Mouse (Mus musculus) adrenal gland, adult (tissue): ENCODE results near the gene Xylb.

Experiments
- DNase-seq, 2 experiments: peaks; one replicate each; pipeline ENCODE4 v3.0.0; 2022 to 2023; ENCODE audit warnings: low spot score in 1 of 2; ENCODE audit not compliant: inconsistent age in 2 of 2

The Xylb gene

DNA sequence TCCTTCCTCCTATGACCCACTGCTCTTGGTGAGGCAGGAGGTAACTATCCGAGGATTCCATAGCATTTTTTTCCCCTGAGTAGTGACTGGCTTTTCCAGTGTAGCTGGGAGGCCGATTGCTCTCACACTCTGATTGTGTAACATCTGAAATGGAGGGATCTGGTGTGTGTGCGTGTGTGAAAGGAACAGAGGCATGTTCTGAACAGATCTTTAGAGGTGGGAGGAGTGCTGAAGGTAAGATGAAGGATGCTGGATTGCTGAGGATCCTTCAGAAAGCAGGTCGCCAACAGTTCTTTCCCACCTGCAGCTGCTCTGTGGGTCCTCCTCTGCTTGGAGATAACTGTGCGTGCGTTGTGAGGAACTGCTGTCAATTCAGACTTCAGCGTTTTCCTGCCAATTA, 44.2 kb downstream of the Xylb start:
- DNase-seq: no peak

DNA sequence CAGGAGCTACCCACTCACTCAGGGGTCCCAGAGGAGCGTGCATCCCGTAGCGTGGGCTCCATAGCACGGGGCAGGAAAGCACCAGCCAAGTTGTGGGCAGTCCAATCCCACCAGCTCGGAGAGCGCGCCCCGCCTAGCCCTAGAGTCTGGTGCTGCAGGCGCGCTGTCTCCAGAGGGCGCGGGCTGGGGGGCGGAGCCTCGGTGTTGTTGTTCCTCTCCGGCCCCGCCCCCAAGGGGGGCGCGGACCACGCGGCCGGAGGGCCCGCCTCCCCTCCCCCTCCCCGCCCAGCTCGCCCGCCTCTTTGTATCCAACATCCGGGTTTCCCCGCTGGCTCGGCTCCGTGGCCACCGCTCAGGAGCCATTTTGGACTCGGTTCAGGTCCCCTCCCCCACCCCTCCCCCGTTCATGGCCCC, 44.6 kb downstream of the Xylb start, which contains the start of gene Acvr2b:
TSS of gene Acvr2b (plus strand) at position 318 of the 414 bp plus-strand sequence.
- DNase-seq: peak; percentile 95 to 97

DNA sequence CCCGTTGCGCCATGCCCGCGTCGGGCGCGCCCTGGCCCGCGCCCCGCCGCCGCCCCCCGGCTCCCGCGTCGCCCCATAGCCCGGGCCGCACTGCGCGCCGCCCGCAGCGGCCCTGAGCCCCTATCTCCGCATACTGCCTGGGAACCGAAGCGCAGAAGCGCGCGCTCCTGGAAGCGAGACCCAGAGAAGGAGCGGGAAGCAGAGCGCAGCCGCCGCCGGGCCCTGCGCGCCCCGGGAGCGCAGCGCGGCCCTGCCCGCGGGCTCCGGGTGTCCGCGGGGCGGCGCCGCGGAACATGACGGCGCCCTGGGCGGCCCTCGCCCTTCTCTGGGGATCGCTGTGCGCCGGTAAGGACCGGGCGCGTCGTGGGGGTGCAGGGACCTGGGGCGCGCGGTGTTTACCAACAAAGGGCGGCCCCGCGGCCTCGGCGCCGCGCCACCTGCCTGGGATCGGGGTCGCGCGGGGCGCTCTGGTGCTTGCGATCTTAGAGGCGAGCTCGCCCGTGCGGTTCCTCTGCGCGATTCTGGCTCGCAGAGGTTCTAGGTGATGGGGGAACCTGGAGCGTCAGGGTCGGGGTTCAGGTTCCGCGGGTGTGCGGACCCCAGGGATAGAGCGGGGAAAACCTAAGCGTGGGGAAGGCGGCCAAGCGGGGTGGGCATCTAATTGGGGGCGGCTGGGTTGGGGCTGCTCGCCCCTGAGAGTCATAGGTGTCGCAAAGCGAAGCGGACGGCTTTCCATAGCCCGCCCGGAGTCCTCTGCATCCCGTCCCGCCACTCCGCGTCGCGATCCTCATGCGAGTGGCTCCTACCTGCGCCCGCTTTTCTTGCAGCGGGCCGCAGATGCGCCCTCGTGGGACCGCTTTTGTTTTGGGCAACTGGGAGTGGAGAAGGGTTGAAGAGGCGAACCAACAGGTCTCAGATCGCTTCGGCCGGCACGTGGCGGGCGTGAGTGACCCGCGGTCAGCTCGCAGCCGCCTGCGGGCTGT, 45.4 kb downstream of the Xylb start:
- peak; percentile 67 to 90 for DNase-seq

DNA sequence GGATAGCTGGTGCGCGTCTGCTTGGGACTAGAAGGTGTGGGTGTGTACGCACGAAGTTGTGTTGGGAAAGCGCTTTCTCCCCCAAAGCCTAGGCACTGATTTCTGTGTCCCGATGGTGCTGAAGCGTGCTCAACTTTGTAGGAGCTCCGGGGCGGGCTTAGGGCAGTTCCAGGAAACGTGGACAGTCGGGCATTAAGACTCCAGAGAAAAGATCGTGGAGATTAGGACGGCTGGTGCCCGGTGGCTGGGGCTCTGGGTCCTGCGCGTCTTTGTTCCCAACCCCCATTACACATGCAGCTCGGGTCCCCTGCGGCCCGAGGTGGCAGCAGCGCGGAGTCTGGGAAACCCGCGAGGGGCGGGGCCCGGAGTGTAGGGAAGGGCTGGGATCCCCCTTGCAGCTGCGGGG, 46.1 kb downstream of the Xylb start:
- DNase-seq: peak; percentile 56 to 78

DNA sequence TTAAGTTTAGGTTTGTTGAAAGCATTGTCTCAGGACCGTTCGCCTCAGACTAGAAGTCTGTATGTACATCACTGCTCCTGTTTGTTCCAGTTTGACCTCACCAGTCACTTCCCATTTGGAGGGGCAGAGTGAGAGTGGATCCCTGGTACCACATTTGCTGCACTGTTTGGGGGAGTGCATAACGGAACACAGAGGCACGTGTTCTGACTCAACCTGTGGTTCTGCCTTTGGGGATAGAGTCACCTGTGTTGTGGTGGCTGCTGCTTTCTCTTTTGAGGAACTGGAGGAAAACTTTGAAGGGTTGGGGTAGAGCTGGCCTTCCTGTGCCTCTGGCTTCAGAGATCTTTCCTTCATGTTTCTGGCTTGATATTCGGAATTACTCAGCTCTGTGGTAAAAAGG, 46.9 kb downstream of the Xylb start:
- no peak for DNase-seq

DNA sequence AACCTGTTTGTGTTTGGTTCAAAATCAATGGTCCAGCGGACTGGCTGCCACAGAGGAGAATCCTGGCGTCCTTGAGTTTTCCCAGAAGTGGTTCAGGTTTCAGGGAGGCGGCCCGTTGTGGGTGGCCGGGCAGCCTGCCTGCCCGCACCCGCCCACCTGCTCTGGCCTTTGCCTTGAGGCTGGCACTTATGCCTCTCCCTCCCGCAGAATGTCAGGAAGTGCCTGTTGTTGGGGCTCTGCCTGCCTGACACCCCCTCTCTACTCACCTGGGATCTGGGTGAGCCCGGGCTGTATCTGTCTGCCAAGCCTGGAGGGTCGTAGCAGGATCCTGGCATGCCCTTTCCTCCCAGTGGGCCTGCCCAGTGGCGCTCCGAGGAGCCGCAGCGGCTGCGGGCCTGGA, 50.7 kb downstream of the Xylb start:
- peak in 1 of 2 experiments; percentile 58 for DNase-seq

DNA sequence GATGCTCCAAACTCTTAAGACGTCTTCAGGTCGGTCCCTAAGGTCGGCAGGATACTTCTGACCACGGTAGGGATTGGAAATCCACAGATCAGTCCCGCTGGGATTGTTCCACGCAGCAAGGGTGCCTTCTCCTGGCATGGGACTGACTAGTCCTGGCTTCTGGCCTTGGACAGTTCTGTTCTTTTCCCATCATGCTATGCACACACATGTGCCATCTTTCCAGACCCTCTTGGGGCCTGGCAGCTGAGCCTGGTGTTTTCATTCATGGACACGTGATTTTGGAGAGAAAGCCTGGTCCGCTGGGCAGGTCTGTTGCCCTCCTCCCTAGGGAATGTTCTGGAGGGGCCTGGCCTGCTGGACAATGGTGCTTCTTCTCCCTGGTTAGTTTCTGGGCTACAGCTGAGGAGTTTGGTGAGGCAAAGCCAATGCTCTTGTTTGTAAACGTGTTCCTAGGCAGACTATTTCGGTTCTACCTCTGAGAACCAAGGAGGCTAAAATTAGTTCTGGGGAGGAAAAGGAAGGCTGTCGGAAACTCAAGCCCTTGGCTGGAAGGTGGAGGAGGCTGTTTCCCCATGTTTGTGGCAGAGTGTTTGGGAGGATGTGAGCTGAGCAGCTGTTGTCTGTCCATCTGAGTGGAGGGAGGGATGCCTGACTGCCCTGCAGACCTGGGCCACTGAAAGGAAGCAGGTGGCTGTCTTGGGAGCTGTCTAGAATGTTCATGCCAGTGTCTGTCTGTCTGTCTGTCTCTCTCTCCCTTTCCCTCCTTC, 51.9 kb downstream of the Xylb start:
- DNase-seq: no peak

DNA sequence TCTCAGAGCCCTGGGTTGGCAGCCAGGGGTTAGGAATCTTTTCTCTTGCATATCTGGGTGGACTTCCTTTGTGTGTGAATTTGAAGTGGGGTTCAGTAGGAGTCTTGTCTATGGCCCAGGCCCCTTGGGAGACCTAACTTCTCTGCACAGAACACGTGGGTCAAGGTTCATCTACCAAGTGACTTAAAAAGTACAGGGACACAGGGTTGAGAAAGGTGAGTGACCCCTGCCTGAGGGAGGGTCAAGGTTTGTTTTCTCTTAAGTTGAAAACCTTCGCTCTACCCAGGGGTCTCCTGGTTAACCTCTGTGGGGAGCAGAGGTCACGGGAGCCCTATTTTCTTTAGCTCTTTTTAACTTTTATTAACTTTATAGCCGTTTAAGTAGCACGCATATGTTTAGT, 52.7 kb downstream of the Xylb start:
- DNase-seq: no peak

DNA sequence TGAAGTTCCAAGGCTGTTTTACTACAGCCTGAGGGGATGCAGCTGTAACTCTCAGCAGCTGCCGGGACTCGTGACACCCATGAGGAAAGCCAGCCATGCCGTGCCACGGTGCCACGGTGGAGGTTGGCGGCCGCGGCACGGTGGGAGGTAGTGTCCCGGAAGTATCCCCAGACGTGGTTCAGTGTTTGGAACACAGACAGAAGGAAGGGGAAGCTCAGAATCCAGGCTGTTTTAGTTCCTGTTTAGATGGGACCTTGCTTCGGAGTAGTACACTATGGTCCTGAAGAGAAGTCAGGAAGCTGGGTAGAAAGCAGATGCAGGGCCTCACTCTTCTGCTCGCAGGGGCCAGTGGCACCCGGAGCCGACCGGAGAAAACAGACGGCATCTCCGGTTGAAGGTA, 60.8 kb downstream of the Xylb start:
- no peak for DNase-seq

DNA sequence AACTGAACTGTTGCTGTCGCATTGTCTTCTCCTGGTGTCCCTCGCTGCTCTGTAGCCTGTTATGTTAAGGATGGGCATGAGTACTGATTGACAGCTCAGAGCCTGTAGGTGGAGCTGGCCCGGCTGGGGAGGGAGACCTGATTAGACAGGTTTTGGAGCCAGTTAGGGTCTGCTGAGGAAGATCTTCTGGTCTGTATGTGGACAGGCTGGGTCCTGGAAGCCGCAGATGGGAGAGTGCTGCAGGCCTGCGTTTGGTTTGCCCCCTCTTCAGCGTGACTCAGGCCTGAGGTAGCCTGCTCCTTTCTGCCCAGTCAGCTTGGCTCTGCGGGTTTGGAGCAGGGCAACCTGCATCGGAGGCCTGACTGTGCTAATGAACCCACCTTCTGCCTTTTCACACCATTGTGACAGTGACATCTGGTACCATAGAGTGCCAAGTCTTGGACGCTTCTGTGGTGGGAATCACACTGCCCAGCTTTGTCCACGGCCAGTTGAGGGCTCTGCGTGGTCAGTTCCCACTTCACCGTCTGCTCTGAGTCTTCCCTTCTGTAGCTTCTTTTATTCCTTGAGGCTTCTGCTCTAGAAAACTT, 62.8 kb downstream of the Xylb start:
- no peak for DNase-seq

DNA sequence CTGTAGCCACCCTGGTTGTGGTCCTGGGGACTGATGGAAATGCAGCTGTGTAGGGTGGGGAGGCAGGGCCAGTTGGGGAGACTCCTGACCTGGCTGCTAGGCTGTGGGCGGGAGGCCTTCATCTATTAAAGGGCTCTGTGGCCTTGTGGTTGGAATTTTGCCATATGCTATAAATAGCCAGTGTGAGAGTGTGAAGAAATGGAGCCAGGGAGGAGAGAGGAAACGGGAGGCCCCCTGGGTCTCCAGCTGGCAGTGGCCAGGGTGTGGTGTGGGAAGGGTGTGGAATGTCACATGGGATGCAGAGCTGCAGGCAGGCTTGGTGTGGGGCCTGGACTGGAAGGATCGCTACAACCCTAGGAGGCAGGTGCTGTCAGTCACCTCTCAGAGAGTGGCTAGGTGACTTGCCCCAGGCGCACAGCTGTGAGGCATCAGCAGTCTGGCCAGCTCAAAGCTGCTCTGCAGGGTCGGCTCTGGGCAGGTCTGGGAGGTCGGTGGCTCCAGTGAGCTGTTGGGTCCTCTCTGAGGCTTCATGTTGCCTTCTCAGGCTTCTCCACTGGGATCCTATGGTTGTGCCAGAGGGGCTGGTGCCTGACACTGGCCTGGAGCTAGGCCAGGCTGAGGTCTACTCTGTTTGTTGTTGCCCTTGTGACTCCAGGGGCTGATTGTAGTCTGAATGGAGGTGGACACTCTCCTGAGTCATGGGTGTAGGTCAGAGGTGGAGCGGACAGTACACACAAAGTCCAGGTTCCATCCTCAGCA, 68.2 kb downstream of the Xylb start:
- peak; percentile 36 to 80 for DNase-seq

DNA sequence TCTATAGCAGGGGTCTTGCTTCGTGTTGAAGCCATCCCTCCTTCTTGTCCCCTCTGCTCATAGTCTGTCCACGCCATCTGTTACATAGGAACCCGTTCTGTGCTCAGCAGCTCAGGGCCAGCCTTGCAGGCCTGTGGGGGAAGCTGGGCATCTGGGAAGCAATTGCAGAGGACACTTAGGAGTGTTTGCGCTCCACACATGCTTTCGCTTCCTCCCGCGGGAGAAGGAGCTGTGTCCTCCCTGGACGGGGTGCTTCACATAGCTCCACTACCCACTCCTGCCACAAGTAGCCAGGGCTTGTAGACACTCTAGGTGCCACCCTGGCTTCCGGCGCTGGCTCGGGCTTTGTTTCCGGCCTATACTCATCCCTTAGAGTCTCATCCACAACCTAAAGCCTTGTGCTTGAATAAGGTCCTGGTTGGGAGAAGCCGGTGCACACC, 68.8 kb downstream of the Xylb start:
- DNase-seq: no peak

DNA sequence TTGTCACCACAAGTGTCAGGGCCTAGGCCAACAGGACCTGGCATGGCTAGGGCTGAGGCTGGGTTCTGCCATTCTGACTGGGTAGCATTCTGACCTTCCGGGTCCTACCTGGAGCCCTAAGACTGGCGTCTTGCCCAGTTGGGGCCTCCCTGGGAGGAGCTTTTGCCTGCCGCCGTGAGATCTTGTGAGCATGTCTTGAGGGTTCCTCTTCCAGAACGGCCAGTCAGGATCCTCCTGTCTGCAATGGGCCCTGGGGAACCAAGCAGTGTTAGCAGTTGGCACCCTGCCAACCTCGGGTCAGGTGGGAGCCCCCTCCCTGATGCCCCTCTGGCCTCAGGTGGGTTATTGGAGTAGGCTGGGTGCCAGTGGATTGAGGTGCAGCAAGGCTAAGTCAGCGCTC, 69.3 kb downstream of the Xylb start:
- DNase-seq: no peak

DNA sequence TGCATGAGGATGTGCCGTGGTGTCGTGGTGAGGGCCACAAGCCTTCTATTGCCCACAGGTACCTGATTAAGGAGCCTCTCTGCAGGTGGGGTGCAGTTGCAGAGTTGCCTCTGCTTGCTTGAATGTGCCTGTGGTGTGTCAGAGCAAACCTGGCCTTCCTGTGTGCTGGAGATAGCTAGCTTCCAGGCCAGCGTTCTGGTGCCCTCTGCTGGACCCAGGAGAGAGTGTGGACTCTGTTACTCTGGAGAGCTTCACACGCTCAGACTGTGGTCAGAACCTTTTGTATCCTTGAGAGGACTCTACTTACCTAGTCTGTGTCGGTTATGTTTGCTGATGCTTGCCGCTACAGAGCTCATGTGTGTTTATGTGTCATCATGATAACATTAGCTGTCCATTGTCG, 73.1 kb downstream of the Xylb start:
- peak; percentile 77 to 92 for DNase-seq

DNA sequence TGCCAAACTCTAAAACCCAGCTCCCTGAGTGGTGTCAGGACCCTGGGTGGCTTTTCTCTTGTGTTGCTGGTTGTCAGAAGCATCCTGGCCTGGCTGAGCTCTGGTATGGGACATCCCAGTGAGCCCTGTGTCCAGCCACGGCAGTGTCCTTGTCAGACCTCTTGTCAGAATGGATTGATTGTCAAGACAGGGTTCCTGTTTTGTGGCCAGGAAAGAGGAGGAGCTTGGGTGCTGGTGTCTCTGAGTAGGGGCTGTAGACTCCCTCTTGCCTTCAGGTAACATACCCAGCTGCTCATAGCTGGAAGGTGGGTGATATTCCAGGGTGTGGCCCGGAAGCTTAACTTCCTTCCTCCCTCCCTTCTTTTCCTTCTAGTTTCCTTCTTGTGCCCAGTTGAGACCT, 78.7 kb downstream of the Xylb start:
- no peak for DNase-seq

DNA sequence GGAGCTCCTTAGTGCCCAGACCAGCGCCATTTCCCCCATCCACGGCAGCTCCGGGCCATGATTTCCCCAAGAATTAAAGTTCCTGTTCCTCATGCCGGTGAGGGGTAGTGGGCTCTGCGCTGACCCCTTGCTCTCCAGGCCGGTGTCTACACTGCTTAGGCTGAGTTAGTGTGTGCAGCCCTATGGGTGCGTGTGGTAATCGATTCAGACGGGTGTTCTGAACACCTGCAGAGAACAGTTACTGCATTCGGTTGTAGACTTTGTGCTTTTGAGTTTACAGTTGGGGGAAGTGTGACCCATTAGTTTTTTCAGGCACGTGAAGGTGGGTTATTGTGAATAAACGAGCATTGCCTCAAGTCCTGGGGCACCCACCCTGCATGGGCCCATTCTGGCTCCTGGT, 80.9 kb downstream of the Xylb start:
- DNase-seq: no peak

DNA sequence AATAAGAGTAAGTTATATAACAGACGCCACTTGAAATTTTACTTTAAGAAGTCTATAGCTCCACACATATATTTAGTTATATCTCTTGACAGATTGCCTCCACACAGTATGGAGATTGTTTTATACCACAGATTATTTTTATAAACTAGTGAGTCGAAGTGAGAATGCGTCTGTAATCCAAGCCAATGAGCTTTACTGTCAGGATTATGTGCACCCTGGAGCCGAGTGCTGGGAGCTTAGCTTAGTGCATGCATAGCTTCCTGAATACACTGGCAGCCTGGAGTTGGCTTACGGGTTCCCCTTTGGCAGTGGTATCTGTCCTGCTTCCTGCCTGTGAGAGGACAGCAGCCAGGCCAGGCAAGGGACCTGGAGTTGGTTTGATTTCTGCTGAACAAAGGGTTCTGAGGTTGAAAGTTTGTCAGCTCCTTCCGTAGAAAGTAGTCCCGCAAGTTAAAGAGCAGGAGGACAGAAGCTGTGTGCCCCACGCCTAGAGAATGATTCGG, 81.4 kb downstream of the Xylb start:
- no peak for DNase-seq
